Mouse (Mus musculus): ENCODE measurements around the gene Olfr1105. TPM values are rescaled to one million over a fixed set of nuclear protein-coding genes. Genes with fewer than 3 reads are reported as not detected.

Gene Olfr1105
- not detected for polyA plus RNA-seq (2014; fragmentation: Illumina TruSeq; extraction: RNeasy Lipid Tissue Mini Kit (QIAGEN cat#74804); ENCODE audit: low read depth, low replicate concordance)

GRCm38 (mm10) chr2:87036431-87036830 is at the start of gene Olfr1105:
Gene Olfr1105, minus strand, starts transcription at chr2:87036531.

DNA sequence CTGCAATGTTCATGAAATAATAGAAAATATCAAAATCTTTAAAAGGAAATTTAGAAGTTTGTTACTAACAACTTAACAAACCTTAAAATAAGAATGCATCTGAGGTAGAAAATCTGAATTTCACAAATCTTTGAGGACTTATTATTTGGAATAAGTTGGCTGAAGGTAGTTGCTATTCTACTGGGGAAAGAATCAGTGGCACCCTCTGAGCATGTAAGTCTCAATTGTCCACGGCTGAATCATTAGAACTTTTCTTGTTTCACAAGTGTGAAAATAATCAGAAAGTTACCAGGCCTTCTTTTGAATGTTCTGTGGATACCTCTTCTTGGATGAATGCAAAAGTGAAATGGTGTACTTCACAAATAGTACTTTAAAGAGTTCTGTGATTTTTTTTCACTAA is 39.4 kb upstream of the Olfr1105 start, which contains the start of gene Olfr1107:
Gene Olfr1107 (minus strand): TSS at position 101 of the 400 bp plus-strand sequence.

DNA sequence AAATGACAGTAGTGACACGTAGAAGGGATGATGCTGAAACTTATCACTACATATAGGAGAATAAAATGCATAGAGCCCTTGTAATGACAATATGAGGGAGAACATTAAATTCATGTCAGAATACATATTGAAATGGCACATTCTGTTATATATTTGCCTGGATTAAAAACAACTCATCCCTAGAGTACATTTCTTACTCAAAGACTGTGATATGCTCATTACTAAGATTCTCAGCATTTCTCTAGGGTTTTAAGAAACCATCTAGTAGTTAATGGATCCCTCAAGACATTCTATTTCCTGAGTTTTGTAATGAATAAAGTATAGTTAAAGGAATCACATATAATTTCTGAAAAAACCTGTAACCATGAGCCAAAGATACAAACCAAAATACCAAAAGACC is 15.8 kb upstream of the Olfr1105 start, which contains the start of gene Olfr1106:
Gene Olfr1106 (minus strand): TSS at position 101 of the 400 bp plus-strand sequence.

GRCm38 (mm10) chr2:87026980-87027379 is 9.4 kb downstream of the Olfr1105 start, which contains the start of gene Olfr1104:
Gene Olfr1104, minus strand, starts transcription at chr2:87027080.

GRCm38 (mm10) chr2:86998098-86998497 is 38.2 kb downstream of the Olfr1105 start, which contains the start of gene Olfr1102:
Gene Olfr1102, plus strand, starts transcription at chr2:86998398.

GRCm38 (mm10) chr2:86991121-86991520 is 45.2 kb downstream of the Olfr1105 start, which contains the start of gene Olfr1101:
Gene Olfr1101, minus strand, starts transcription at chr2:86991221.

Other genes with a start within 250 kb of the Olfr1105 start
- not detected for gene Olfr141, start 226.5 kb downstream of the Olfr1105 start, polyA plus RNA-seq (2014; fragmentation: Illumina TruSeq; extraction: RNeasy Lipid Tissue Mini Kit (QIAGEN cat#74804); ENCODE audit: low read depth, low replicate concordance)
- gene Olfr1094, start 211.9 kb downstream of the Olfr1105 start, polyA plus RNA-seq (2014; fragmentation: Illumina TruSeq; extraction: RNeasy Lipid Tissue Mini Kit (QIAGEN cat#74804); ENCODE audit: low read depth, low replicate concordance): not detected
- gene Olfr1095, start 184.8 kb downstream of the Olfr1105 start, polyA plus RNA-seq (2014; fragmentation: Illumina TruSeq; extraction: RNeasy Lipid Tissue Mini Kit (QIAGEN cat#74804); ENCODE audit: low read depth, low replicate concordance): not detected
- gene Gm13723, start 161.7 kb downstream of the Olfr1105 start, polyA plus RNA-seq (2014; fragmentation: Illumina TruSeq; extraction: RNeasy Lipid Tissue Mini Kit (QIAGEN cat#74804); ENCODE audit: low read depth, low replicate concordance): not detected
- not detected for gene Olfr1097, start 144.3 kb downstream of the Olfr1105 start, polyA plus RNA-seq (2014; fragmentation: Illumina TruSeq; extraction: RNeasy Lipid Tissue Mini Kit (QIAGEN cat#74804); ENCODE audit: low read depth, low replicate concordance)
- not detected for gene Olfr1098, start 112.0 kb downstream of the Olfr1105 start, polyA plus RNA-seq (2014; fragmentation: Illumina TruSeq; extraction: RNeasy Lipid Tissue Mini Kit (QIAGEN cat#74804); ENCODE audit: low read depth, low replicate concordance)
- gene Olfr1099, start 75.8 kb downstream of the Olfr1105 start, polyA plus RNA-seq (2014; fragmentation: Illumina TruSeq; extraction: RNeasy Lipid Tissue Mini Kit (QIAGEN cat#74804); ENCODE audit: low read depth, low replicate concordance): not detected
- not detected for gene Olfr1100, start 56.6 kb downstream of the Olfr1105 start, polyA plus RNA-seq (2014; fragmentation: Illumina TruSeq; extraction: RNeasy Lipid Tissue Mini Kit (QIAGEN cat#74804); ENCODE audit: low read depth, low replicate concordance)
- gene Olfr1101, start 45.3 kb downstream of the Olfr1105 start, polyA plus RNA-seq (2014; fragmentation: Illumina TruSeq; extraction: RNeasy Lipid Tissue Mini Kit (QIAGEN cat#74804); ENCODE audit: low read depth, low replicate concordance): not detected
- not detected for gene Olfr1102, start 38.1 kb downstream of the Olfr1105 start, polyA plus RNA-seq (2014; fragmentation: Illumina TruSeq; extraction: RNeasy Lipid Tissue Mini Kit (QIAGEN cat#74804); ENCODE audit: low read depth, low replicate concordance)
- not detected for gene Olfr1104, start 9.5 kb downstream of the Olfr1105 start, polyA plus RNA-seq (2014; fragmentation: Illumina TruSeq; extraction: RNeasy Lipid Tissue Mini Kit (QIAGEN cat#74804); ENCODE audit: low read depth, low replicate concordance)
- gene Olfr1106, start 15.7 kb upstream of the Olfr1105 start, polyA plus RNA-seq (2014; fragmentation: Illumina TruSeq; extraction: RNeasy Lipid Tissue Mini Kit (QIAGEN cat#74804); ENCODE audit: low read depth, low replicate concordance): not detected
- gene Olfr1107, start 39.3 kb upstream of the Olfr1105 start, polyA plus RNA-seq (2014; fragmentation: Illumina TruSeq; extraction: RNeasy Lipid Tissue Mini Kit (QIAGEN cat#74804); ENCODE audit: low read depth, low replicate concordance): not detected
- not detected for gene Olfr1109, start 59.5 kb upstream of the Olfr1105 start, polyA plus RNA-seq (2014; fragmentation: Illumina TruSeq; extraction: RNeasy Lipid Tissue Mini Kit (QIAGEN cat#74804); ENCODE audit: low read depth, low replicate concordance)
- not detected for gene Olfr259, start 78.0 kb upstream of the Olfr1105 start, polyA plus RNA-seq (2014; fragmentation: Illumina TruSeq; extraction: RNeasy Lipid Tissue Mini Kit (QIAGEN cat#74804); ENCODE audit: low read depth, low replicate concordance)
- gene Olfr1110, start 103.8 kb upstream of the Olfr1105 start, polyA plus RNA-seq (2014; fragmentation: Illumina TruSeq; extraction: RNeasy Lipid Tissue Mini Kit (QIAGEN cat#74804); ENCODE audit: low read depth, low replicate concordance): not detected
- gene Olfr1111, start 116.1 kb upstream of the Olfr1105 start, polyA plus RNA-seq (2014; fragmentation: Illumina TruSeq; extraction: RNeasy Lipid Tissue Mini Kit (QIAGEN cat#74804); ENCODE audit: low read depth, low replicate concordance): not detected
- gene Olfr1112, start 151.3 kb upstream of the Olfr1105 start, polyA plus RNA-seq (2014; fragmentation: Illumina TruSeq; extraction: RNeasy Lipid Tissue Mini Kit (QIAGEN cat#74804); ENCODE audit: low read depth, low replicate concordance): not detected
- not detected for gene Olfr1113, start 172.4 kb upstream of the Olfr1105 start, polyA plus RNA-seq (2014; fragmentation: Illumina TruSeq; extraction: RNeasy Lipid Tissue Mini Kit (QIAGEN cat#74804); ENCODE audit: low read depth, low replicate concordance)
- not detected for gene Olfr1115, start 211.5 kb upstream of the Olfr1105 start, polyA plus RNA-seq (2014; fragmentation: Illumina TruSeq; extraction: RNeasy Lipid Tissue Mini Kit (QIAGEN cat#74804); ENCODE audit: low read depth, low replicate concordance)
- gene Olfr1116, start 231.0 kb upstream of the Olfr1105 start, polyA plus RNA-seq (2014; fragmentation: Illumina TruSeq; extraction: RNeasy Lipid Tissue Mini Kit (QIAGEN cat#74804); ENCODE audit: low read depth, low replicate concordance): not detected

Data from heart, adult 10 weeks (tissue).